Mouse (Mus musculus): ENCODE measurements around the gene Gucy1b2.

Gene Gucy1b2

GRCm38 (mm10) chr14:62456239-62456747, at the start of gene Gucy1b2:
Gene Gucy1b2 (minus strand): TSS chr14:62456289.
- DNase-seq (ENCODE audit: low spot score): no peak

GRCm38 (mm10) chr14:62497391-62497790, 41.3 kb upstream of the Gucy1b2 start:
- DNase-seq (ENCODE audit: low spot score): no peak

- no peak for DNase-seq (ENCODE audit: low spot score)
Observed at GRCm38 (mm10) chr14:62496501-62496900, 40.4 kb upstream of the Gucy1b2 start.

GRCm38 (mm10) chr14:62493456-62493855, 37.4 kb upstream of the Gucy1b2 start:
- DNase-seq (ENCODE audit: low spot score): no peak

GRCm38 (mm10) chr14:62492196-62492850, 36.2 kb upstream of the Gucy1b2 start:
- DNase-seq (ENCODE audit: low spot score): peak; percentile 72

- DNase-seq (ENCODE audit: low spot score): no peak
Observed at GRCm38 (mm10) chr14:62488270-62488669, 32.2 kb upstream of the Gucy1b2 start.

- DNase-seq (ENCODE audit: low spot score): no peak
Observed at GRCm38 (mm10) chr14:62481381-62481780, 25.3 kb upstream of the Gucy1b2 start.

- no peak for DNase-seq (ENCODE audit: low spot score)
Observed at GRCm38 (mm10) chr14:62479395-62479794, 23.3 kb upstream of the Gucy1b2 start.

GRCm38 (mm10) chr14:62474481-62474880, 18.4 kb upstream of the Gucy1b2 start:
- DNase-seq (ENCODE audit: low spot score): no peak

GRCm38 (mm10) chr14:62472061-62472460, 16.0 kb upstream of the Gucy1b2 start:
- no peak for DNase-seq (ENCODE audit: low spot score)

GRCm38 (mm10) chr14:62468753-62469125, 12.7 kb upstream of the Gucy1b2 start:
- DNase-seq (ENCODE audit: low spot score): no peak

- DNase-seq (ENCODE audit: low spot score): no peak
Observed at GRCm38 (mm10) chr14:62468119-62468752, 12.1 kb upstream of the Gucy1b2 start.

- peak; percentile 18 for DNase-seq (ENCODE audit: low spot score)
Observed at GRCm38 (mm10) chr14:62464966-62465365, 8.9 kb upstream of the Gucy1b2 start.

- DNase-seq (ENCODE audit: low spot score): no peak
Observed at GRCm38 (mm10) chr14:62459541-62459940, 3.5 kb upstream of the Gucy1b2 start.

- peak; percentile 80 for DNase-seq (ENCODE audit: low spot score)
Observed at GRCm38 (mm10) chr14:62457420-62458181, 1.5 kb upstream of the Gucy1b2 start.

- no peak for DNase-seq (ENCODE audit: low spot score)
Observed at GRCm38 (mm10) chr14:62455570-62455879, 564 bp downstream of the Gucy1b2 start.

- DNase-seq (ENCODE audit: low spot score): no peak
Observed at GRCm38 (mm10) chr14:62454760-62455569, 1.1 kb downstream of the Gucy1b2 start.

- DNase-seq (ENCODE audit: low spot score): no peak
Observed at GRCm38 (mm10) chr14:62454136-62454535, 2.0 kb downstream of the Gucy1b2 start.

GRCm38 (mm10) chr14:62453276-62453675, 2.8 kb downstream of the Gucy1b2 start:
- no peak for DNase-seq (ENCODE audit: low spot score)

GRCm38 (mm10) chr14:62450706-62451105, 5.4 kb downstream of the Gucy1b2 start:
- no peak for DNase-seq (ENCODE audit: low spot score)

GRCm38 (mm10) chr14:62447214-62447548, 8.9 kb downstream of the Gucy1b2 start:
- DNase-seq (ENCODE audit: low spot score): no peak

Data from ovary, postnatal 36 days (tissue).